Mouse (Mus musculus) heart, embryonic 16.5 days (tissue): ENCODE data around the gene Rrp12. TPM values are rescaled to one million over a fixed set of nuclear protein-coding genes. Genes with fewer than 3 reads are reported as not detected.
"Not testable (repeated sequence)": the region's sequence is repeated elsewhere in the genome, so short reads cannot be mapped to it uniquely, and the experiment has no call there.

ENCODE experiments used
- ATAC-seq: fragments of 200-750 bp; cut with Nextera tagmentation; replicated peaks from 2 replicates; pipeline ENCODE4 v1.8.0; 2017; ENCODE audit warnings: moderate number of reproducible peaks; ENCODE audit not compliant: insufficient read depth, low FRiP score; ENCODE audit errors: extremely low read depth
- H3K27ac ChIP-seq: fragments of 300-500 bp; sonication (generic); 2 replicates; pipeline ENCODE4 v1.5.1; 2014; ENCODE audit warnings: mild to moderate bottlenecking, low read length, control low read depth, moderate library complexity
- H3K27me3 ChIP-seq: fragments of 300-500 bp; sonication (generic); 2 replicates; pipeline ENCODE4 v1.6.1; 2014; ENCODE audit warnings: low read length, mixed read lengths; ENCODE audit not compliant: control insufficient read depth, insufficient read depth
- H3K36me3 ChIP-seq: fragments of 300-500 bp; sonication (generic); 2 replicates; pipeline ENCODE4 v1.6.1; 2014; ENCODE audit not compliant: control insufficient read depth, insufficient read depth
- H3K4me1 ChIP-seq: fragments of 300-500 bp; sonication (generic); 2 replicates; pipeline ENCODE4 v1.6.1; 2014; ENCODE audit warnings: low read length, mixed read lengths; ENCODE audit not compliant: control insufficient read depth, insufficient read depth
- H3K4me2 ChIP-seq: fragments of 300-500 bp; sonication (generic); 2 replicates; pipeline ENCODE4 v1.6.1; 2014; ENCODE audit warnings: low read depth, mild to moderate bottlenecking, control low read depth, low read length
- H3K4me3 ChIP-seq: fragments of 300-500 bp; sonication (generic); 2 replicates; pipeline ENCODE4 v1.5.1; 2014; ENCODE audit warnings: mild to moderate bottlenecking, control low read depth, low read length
- H3K9ac ChIP-seq: fragments of 300-500 bp; sonication (generic); 2 replicates; pipeline ENCODE4 v1.6.1; 2014; ENCODE audit warnings: low read length, control low read depth
- H3K9me3 ChIP-seq: fragments of 300-500 bp; sonication (generic); replicated peaks from 2 replicates; pipeline ENCODE4 v1.6.1; 2016; ENCODE audit warnings: low read length; ENCODE audit not compliant: control insufficient read depth
- WGBS: fragments of 180-500 bp; shearing (Covaris S2); extraction: QIAGEN DNeasy Blood & Tissue Kit; methylation state at CpG from one replicate; pipeline ENCODE4 v1.1.7; 2014; 5-methylcytosine and 5-hydroxymethylcytosine counted together
- polyA plus RNA-seq: library from polyadenylated mRNA; unstranded; fragments of >200 nt; fragmentation: Nextera tagmentation; extraction: Ambion mirVana; gene quantifications from 2 replicates; pipeline ENCODE4 v1.2.1, GENCODE M21; 2015

The Rrp12 gene
- polyA plus RNA-seq, 1 experiment from 2014 or later: 10.0 TPM

GRCm38 (mm10) chr19:41866707-41867106 lies 29.3 kb downstream of the Rrp12 start:
- Histone ChIP-seq H3K4me1 (no peaks in the 10 kb centered on the region), H3K4me2 (no peak overlapping the region), H3K27ac (no peak overlapping the region), H3K27me3 (no peaks in the 10 kb centered on the region), H3K9me3 (no peaks in the 10 kb centered on the region), H3K4me3 (no peak overlapping the region), H3K36me3 (peaks cover 21% of the 10 kb centered on the region), H3K9ac (no peak overlapping the region)
- no peak for ATAC-seq
- 86% methylated on average over 8 of the region's 8 CpGs for WGBS

- peaks cover 2% of the 10 kb centered on the region; the same call in 1 of the 2 replicates for H3K36me3 ChIP-seq
- H3K4me2 ChIP-seq: no peak overlapping the region
- no peak overlapping the region for H3K4me3 ChIP-seq
- H3K27me3 ChIP-seq: no peaks in the 10 kb centered on the region
- peaks cover 6% of the 10 kb centered on the region; the same call in 1 of the 2 replicates for H3K4me1 ChIP-seq
- ATAC-seq: no peak
- H3K9ac ChIP-seq: no peak overlapping the region
- WGBS: 66% methylated on average over 3 of the region's 3 CpGs
- no peak overlapping the region for H3K27ac ChIP-seq
- H3K9me3 ChIP-seq: no peaks in the 10 kb centered on the region
These were observed 38.1 kb downstream of the Rrp12 start for GRCm38 (mm10) chr19:41857816-41858310.

GRCm38 (mm10) chr19:41857086-41857762 lies 38.7 kb downstream of the Rrp12 start:
- no peaks in the 10 kb centered on the region; the same call in 1 of the 2 replicates for H3K36me3 ChIP-seq
- H3K9me3 ChIP-seq: no peaks in the 10 kb centered on the region
- H3K4me3 ChIP-seq: no peak overlapping the region
- no peak overlapping the region for H3K4me2 ChIP-seq
- no peak overlapping the region for H3K9ac ChIP-seq
- no peak overlapping the region for H3K27ac ChIP-seq
- peaks cover 6% of the 10 kb centered on the region; the same call in 1 of the 2 replicates for H3K4me1 ChIP-seq
- WGBS: 61% methylated on average over 5 of the region's 5 CpGs
- no peak for ATAC-seq
- H3K27me3 ChIP-seq: no peaks in the 10 kb centered on the region

- Histone ChIP-seq H3K4me2 (no peak overlapping the region), H3K4me1 (peaks cover 5% of the 10 kb centered on the region; the same call in 1 of the 2 replicates), H3K9me3 (no peaks in the 10 kb centered on the region), H3K27me3 (no peaks in the 10 kb centered on the region), H3K36me3 (no peaks in the 10 kb centered on the region), H3K27ac (no peak overlapping the region), H3K9ac (no peak overlapping the region), H3K4me3 (no peak overlapping the region)
- no peak for ATAC-seq
- 58% methylated on average over 4 of the region's 4 CpGs for WGBS
These were observed 43.5 kb downstream of the Rrp12 start for GRCm38 (mm10) chr19:41852423-41852822.

GRCm38 (mm10) chr19:41850719-41851543 lies 45.0 kb downstream of the Rrp12 start:
- Histone ChIP-seq H3K4me1 (peaks cover 6% of the 10 kb centered on the region), H3K4me3 (no peak overlapping the region), H3K9ac (no peak overlapping the region), H3K36me3 (no peaks in the 10 kb centered on the region), H3K27me3 (no peaks in the 10 kb centered on the region), H3K9me3 (no peaks in the 10 kb centered on the region), H3K4me2 (no peak overlapping the region), H3K27ac (no peak overlapping the region)
- 34% methylated on average over 14 of the region's 14 CpGs for whole genome bisulfite sequencing
- no peak for ATAC-seq

GRCm38 (mm10) chr19:41850021-41850718 lies 45.8 kb downstream of the Rrp12 start:
- Histone ChIP-seq H3K4me3 (no peak overlapping the region), H3K27ac (no peak overlapping the region), H3K9ac (no peak overlapping the region), H3K4me1 (peaks cover 6% of the 10 kb centered on the region), H3K36me3 (no peaks in the 10 kb centered on the region), H3K9me3 (no peaks in the 10 kb centered on the region), H3K27me3 (no peaks in the 10 kb centered on the region), H3K4me2 (no peak overlapping the region)
- ATAC-seq: no peak
- WGBS: 35% methylated on average over 6 of the region's 6 CpGs

- Histone ChIP-seq H3K9me3 (no peaks in the 10 kb centered on the region), H3K4me2 (peak within 1 kb of the TSS; percentile 97)
- peak; percentile 95 for ATAC-seq
These were observed 47.8 kb downstream of the Rrp12 start, which contains the start of gene Frat2 for GRCm38 (mm10) chr19:41847992-41848851. Gene Frat2 (minus strand): TSS chr19:41848132.

GRCm38 (mm10) chr19:41847614-41847991 lies 48.4 kb downstream of the Rrp12 start:
- not testable (repeated sequence) for H3K36me3 ChIP-seq, H3K4me1 ChIP-seq, H3K9me3 ChIP-seq, H3K27me3 ChIP-seq
- H3K4me3 ChIP-seq: peak overlapping the region; percentile 73
- ATAC-seq: peak; percentile 47
- H3K9ac ChIP-seq: peak overlapping the region; percentile 75
- H3K27ac ChIP-seq: peak overlapping the region; percentile 74
- peak overlapping the region; percentile 97 for H3K4me2 ChIP-seq
- WGBS: under 1% methylated on average over 51 of the region's 53 CpGs

More at GRCm38 (mm10) chr19:41847992-41848851, 47.8 kb downstream of the Rrp12 start, which contains the start of gene Frat2:
- Histone ChIP-seq H3K36me3 (no peaks in the 10 kb centered on the region), H3K27ac (peak within 1 kb of the TSS; percentile 74), H3K27me3 (no peaks in the 10 kb centered on the region), H3K4me1 (peaks cover 6% of the 10 kb centered on the region), H3K4me3 (peak within 1 kb of the TSS; percentile 73), H3K9ac (peak within 1 kb of the TSS; percentile 75)
- WGBS: under 1% methylated on average over 72 of the region's 72 CpGs
